Mouse (Mus musculus): ENCODE measurements at regions not wholly inside any gene's neighbourhood (a gene's known extent, or its start where the extent isn't known, plus 50 kb on each side); places are given as distances from the start of the nearest gene placed in this dataset.
"Not testable (repeated sequence)": the region's sequence is repeated elsewhere in the genome, so short reads cannot be mapped to it uniquely, and the experiment has no call there.

- DNase-seq (ENCODE audit: low spot score), result no peak
These were observed 299.6 kb downstream of the Chl1 start for GRCm38 (mm10) chr6:103809986-103810341.

- no peak for DNase-seq (ENCODE audit: low spot score)
These were observed 300.1 kb downstream of the Chl1 start for GRCm38 (mm10) chr6:103810342-103811001.

- DNase-seq (ENCODE audit: low spot score), result not testable (repeated sequence)
These were observed 306.0 kb downstream of the Chl1 start for GRCm38 (mm10) chr6:103816396-103816795.

- no peak for DNase-seq (ENCODE audit: low spot score)
These were observed 315.7 kb downstream of the Chl1 start for GRCm38 (mm10) chr6:103826042-103826441.

GRCm38 (mm10) chr6:103827623-103828022 is 317.2 kb downstream of the Chl1 start:
- DNase-seq (ENCODE audit: low spot score), result no peak

- no peak for DNase-seq (ENCODE audit: low spot score)
These were observed 318.5 kb downstream of the Chl1 start for GRCm38 (mm10) chr6:103828866-103829265.

- DNase-seq (ENCODE audit: low spot score), result no peak
These were observed 321.9 kb downstream of the Chl1 start for GRCm38 (mm10) chr6:103832301-103832700.

GRCm38 (mm10) chr6:103832808-103833207 is 322.4 kb downstream of the Chl1 start:
- DNase-seq (ENCODE audit: low spot score), result no peak

- peak; percentile 25 for DNase-seq (ENCODE audit: low spot score)
These were observed 323.2 kb downstream of the Chl1 start for GRCm38 (mm10) chr6:103833501-103834132.

- DNase-seq (ENCODE audit: low spot score), result no peak
These were observed 324.4 kb downstream of the Chl1 start for GRCm38 (mm10) chr6:103834726-103835229.

- no peak for DNase-seq (ENCODE audit: low spot score)
These were observed 349.4 kb downstream of the Chl1 start for GRCm38 (mm10) chr6:103859787-103860186.

GRCm38 (mm10) chr6:103893455-103893854 is 383.1 kb downstream of the Chl1 start:
- no peak for DNase-seq (ENCODE audit: low spot score)

- no peak for DNase-seq (ENCODE audit: low spot score)
These were observed 414.1 kb downstream of the Chl1 start for GRCm38 (mm10) chr6:103924504-103924903.

- no peak for DNase-seq (ENCODE audit: low spot score)
These were observed 416.7 kb downstream of the Chl1 start for GRCm38 (mm10) chr6:103927094-103927493.

- no peak for DNase-seq (ENCODE audit: low spot score)
These were observed 430.0 kb downstream of the Chl1 start for GRCm38 (mm10) chr6:103940345-103940744.

- no peak for DNase-seq (ENCODE audit: low spot score)
These were observed 434.0 kb downstream of the Chl1 start for GRCm38 (mm10) chr6:103944361-103944760.

GRCm38 (mm10) chr6:103947474-103947873 is 437.1 kb downstream of the Chl1 start:
- no peak for DNase-seq (ENCODE audit: low spot score)

GRCm38 (mm10) chr6:103953134-103953771 is 442.9 kb downstream of the Chl1 start:
- DNase-seq (ENCODE audit: low spot score), result no peak

GRCm38 (mm10) chr6:103959002-103959401 is 448.6 kb downstream of the Chl1 start:
- no peak for DNase-seq (ENCODE audit: low spot score)

GRCm38 (mm10) chr6:103967811-103968420 is 457.5 kb downstream of the Chl1 start:
- no peak for DNase-seq (ENCODE audit: low spot score)

GRCm38 (mm10) chr6:103999186-103999585 is 488.8 kb downstream of the Chl1 start:
- DNase-seq (ENCODE audit: low spot score), result no peak

- DNase-seq (ENCODE audit: low spot score), result peak; percentile 58
These were observed 464.0 kb upstream of the Cntn6 start for GRCm38 (mm10) chr6:104028439-104029091.
